Mouse (Mus musculus) heart, postnatal 0 days (tissue): ENCODE data around the gene Mtrf1. TPM values are rescaled to one million over a fixed set of nuclear protein-coding genes. Genes with fewer than 3 reads are reported as not detected.

ENCODE experiments used
- ATAC-seq: fragments of 200-750 bp; cut with Nextera tagmentation; 2 replicates; pipeline ENCODE4 v1.8.0; 2017; ENCODE audit warnings: low read depth, moderate number of reproducible peaks, moderate library complexity; ENCODE audit not compliant: insufficient read depth
- DNase-seq: peaks from one replicate; pipeline ENCODE4 v3.0.0-alpha.2; 2016; ENCODE audit warnings: low spot score
- H3K27ac ChIP-seq: fragments of 300-500 bp; sonication (generic); 2 replicates; pipeline ENCODE4 v1.5.1; 2014; ENCODE audit warnings: low read depth, mild to moderate bottlenecking
- H3K27me3 ChIP-seq: fragments of 300-500 bp; sonication (generic); 2 replicates; pipeline ENCODE4 v1.6.1; 2014; ENCODE audit warnings: low read length, mixed read lengths; ENCODE audit not compliant: control insufficient read depth, insufficient read depth
- H3K36me3 ChIP-seq: fragments of 300-500 bp; sonication (generic); replicated peaks from 2 replicates; pipeline ENCODE4 v1.6.1; 2014; ENCODE audit warnings: low read length, mixed read lengths; ENCODE audit not compliant: control insufficient read depth, insufficient read depth
- H3K4me1 ChIP-seq: fragments of 300-500 bp; sonication (generic); 2 replicates; pipeline ENCODE4 v1.6.1; 2014; ENCODE audit warnings: antibody characterized with exemption; ENCODE audit not compliant: control insufficient read depth, insufficient read depth
- H3K4me2 ChIP-seq: fragments of 300-500 bp; sonication (generic); 2 replicates; pipeline ENCODE4 v1.6.1; 2014; ENCODE audit warnings: low read depth, mild to moderate bottlenecking, low read length, moderate library complexity
- H3K4me3 ChIP-seq: fragments of 300-500 bp; sonication (generic); 2 replicates; pipeline ENCODE4 v1.5.1; 2014; ENCODE audit warnings: low read depth, low read length
- H3K9ac ChIP-seq: fragments of 300-500 bp; sonication (generic); replicated peaks from 2 replicates; pipeline ENCODE4 v1.6.1; 2014; ENCODE audit warnings: low read depth, low read length, mixed read lengths
- H3K9me3 ChIP-seq: fragments of 300-500 bp; sonication (generic); replicated peaks from 2 replicates; pipeline ENCODE4 v1.6.1; 2016; ENCODE audit warnings: low read length; ENCODE audit not compliant: control insufficient read depth
- CTCF ChIP-seq: IDR thresholded peaks from 2 replicates; pipeline ENCODE4 v1.5.1; 2016; ENCODE audit warnings: antibody characterized with exemption, control low read depth, low read depth
- EP300 ChIP-seq: IDR thresholded peaks from 2 replicates; pipeline ENCODE4 v1.6.1; 2016; ENCODE audit warnings: antibody characterized with exemption, low read depth
- WGBS: fragments of 180-500 bp; shearing (Covaris S2); extraction: QIAGEN DNeasy Blood & Tissue Kit; methylation state at CpG from one replicate; pipeline ENCODE4 v1.1.7; 2014; 5-methylcytosine and 5-hydroxymethylcytosine counted together
- polyA plus RNA-seq: library from polyadenylated mRNA; unstranded; fragments of >200 nt; fragmentation: Nextera tagmentation; extraction: Ambion mirVana; gene quantifications from 2 replicates; pipeline ENCODE4 v1.2.1, GENCODE M21; 2015
- total RNA-seq: library from RNA; depleted of rRNA; stranded (reverse); fragments of >200 nt; gene quantifications from 2 replicates; pipeline ENCODE4 v1.2.3, GENCODE M21; 2014; ENCODE audit warnings: low replicate concordance

Mtrf1 gene
- total and polyA plus RNA-seq, 2 experiments from 2014 or later: 8.4 to 11.9 TPM

DNA sequence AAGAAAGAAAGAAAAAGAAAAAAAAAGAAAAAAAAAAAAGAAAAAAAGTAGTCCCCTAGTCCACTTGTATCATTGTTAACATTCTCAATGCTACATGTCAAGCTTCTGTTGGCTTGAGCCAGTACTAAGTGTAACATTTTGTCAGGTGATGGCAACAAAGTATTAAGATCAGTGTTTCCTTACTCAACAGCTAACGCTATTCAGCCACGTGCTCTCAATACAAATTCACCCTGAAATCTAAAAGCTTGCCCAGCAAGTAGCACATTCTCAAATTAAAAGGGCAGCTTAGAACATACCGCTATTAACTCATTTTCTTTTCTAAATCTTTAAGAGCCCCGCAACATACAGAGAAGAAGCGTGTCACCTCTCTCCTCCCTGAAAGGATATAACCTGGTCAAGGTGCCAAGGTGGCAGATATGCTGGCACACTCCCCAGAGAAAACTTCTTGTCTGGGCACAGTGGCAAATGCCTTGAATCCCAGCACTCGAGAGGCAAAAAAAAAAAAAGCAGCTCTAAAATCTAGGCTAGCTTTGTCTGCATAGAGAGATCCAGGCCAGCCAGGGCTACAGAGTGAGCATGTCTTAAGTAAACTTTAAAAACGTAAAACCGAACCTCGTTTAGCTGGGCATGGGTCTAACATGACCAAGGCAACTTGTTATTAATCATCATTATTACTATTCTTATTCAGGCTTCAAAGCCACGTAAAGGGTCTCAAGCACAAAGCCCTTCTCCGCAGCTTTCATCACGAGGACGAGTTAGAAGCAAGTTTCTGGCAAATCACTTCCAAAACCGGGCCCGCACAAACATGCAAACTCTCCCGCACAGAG lies 7.9 kb upstream of the Mtrf1 start:
- H3K9ac ChIP-seq: peak overlapping the region; percentile 88
- peaks cover 9% of the 10 kb centered on the region for H3K4me1 ChIP-seq
- DNase-seq (no peak), ATAC-seq (no peak)
- no peaks in the 10 kb centered on the region for H3K27me3 ChIP-seq
- peak overlapping the region; percentile 85 for H3K4me3 ChIP-seq
- peak overlapping the region; percentile 91 for H3K27ac ChIP-seq
- peaks cover 12% of the 10 kb centered on the region for H3K36me3 ChIP-seq
- WGBS: under 1% methylated on average over 16 of the region's 16 CpGs
- H3K9me3 ChIP-seq: no peaks in the 10 kb centered on the region
- TF ChIP-seq EP300 (no peak), CTCF (no peak)
- peak overlapping the region; percentile 87 for H3K4me2 ChIP-seq

DNA sequence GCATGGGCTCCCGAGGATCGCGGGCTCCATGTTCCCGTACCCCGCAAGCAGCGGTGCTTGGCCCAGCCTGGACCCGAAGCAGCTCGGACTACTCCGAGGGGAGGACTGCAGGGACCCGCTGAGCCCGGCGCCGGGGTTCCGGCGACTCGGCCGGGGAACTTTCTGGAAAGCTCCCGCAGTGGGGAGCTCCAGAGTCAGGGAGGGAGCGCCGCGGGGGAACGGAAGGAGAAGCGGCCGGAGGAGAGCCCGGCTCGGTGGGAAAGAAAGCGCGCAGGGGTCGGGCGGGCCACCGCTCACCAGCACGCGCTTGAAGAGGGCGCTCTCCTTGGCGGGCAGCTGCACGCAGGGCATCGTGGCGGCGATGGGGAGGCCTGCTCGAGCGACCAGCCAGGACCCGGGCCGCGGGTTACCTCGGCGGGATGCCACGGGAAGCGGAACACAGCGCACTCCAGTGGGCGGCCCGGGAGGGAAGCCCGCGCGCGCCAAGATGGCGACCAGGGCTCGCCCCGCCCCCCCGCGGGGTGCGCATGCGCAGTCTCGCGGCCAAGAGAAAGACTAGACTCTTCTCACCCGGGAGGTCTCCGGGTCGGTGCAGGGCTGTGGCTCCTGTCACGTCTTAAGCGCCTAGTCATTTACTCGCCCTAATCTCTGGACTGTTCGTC lies 7.2 kb upstream of the Mtrf1 start, which contains the start of gene Naa16:
Naa16 (minus strand) TSS at position 514 of the 662 bp plus-strand sequence.
- under 1% methylated on average over 69 of the region's 71 CpGs for WGBS
- peak; percentile 47 for TF ChIP-seq CTCF
- TF ChIP-seq EP300: 0 out of 2 replicates have a peak, but pooled peaks have one; percentile 57
- peak; percentile 94 for ATAC-seq

DNA sequence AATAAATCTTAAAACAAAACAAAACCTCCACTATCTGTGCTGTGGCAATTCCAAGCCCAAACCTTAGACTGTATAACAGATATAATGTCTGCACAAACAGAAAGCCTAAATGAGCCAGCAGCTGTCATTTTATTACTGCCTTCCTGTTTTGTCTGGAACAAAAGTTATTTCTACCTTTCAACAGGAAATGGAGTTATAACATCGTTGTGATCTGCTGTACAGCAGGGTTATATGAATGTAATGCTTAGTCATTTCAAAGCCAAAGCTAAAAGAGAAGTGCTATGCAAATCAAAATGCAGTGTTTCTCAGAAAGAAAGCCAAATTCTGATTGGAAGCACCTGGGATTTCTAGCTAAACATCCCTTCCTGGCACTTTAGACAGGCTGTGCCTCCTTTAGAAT lies 4.3 kb upstream of the Mtrf1 start:
- TF ChIP-seq EP300 (no peak), CTCF (no peak)
- ATAC-seq: no peak

More for the DNA sequence above, 7.2 kb upstream of the Mtrf1 start, which contains the start of gene Naa16:
- peaks cover 9% of the 10 kb centered on the region for H3K4me1 ChIP-seq
- peak within 1 kb of the TSS; percentile 87 for H3K4me2 ChIP-seq
- no peaks in the 10 kb centered on the region for H3K27me3 ChIP-seq
- H3K27ac ChIP-seq: peak within 1 kb of the TSS; percentile 91
- H3K9me3 ChIP-seq: no peaks in the 10 kb centered on the region
- DNase-seq: peak; percentile 87
- H3K9ac ChIP-seq: peak within 1 kb of the TSS; percentile 88
- peaks cover 7% of the 10 kb centered on the region; the same call in 1 of the 2 replicates for H3K36me3 ChIP-seq
- H3K4me3 ChIP-seq: peak within 1 kb of the TSS; percentile 85

DNA sequence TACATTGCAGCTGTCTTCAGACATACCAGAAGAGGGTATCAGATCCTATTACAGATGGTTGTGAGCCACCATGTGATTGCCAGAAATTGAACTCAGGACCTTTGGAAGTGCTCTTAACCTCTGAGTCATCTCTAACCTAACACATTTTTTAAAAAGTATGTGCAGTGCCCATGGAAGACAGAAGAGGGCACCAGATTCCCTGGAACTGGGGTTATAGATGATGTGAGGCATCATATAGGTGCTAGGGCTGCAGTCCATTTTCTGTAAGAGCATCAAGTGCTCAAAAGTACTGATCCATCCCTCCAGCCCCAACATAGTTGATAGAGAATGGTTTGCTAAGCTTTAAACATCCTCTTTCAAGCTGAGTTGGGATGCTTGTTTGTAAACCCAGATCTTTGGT lies 3.0 kb upstream of the Mtrf1 start:
- no peaks in the 10 kb centered on the region for H3K36me3 ChIP-seq
- no peak overlapping the region for H3K4me2 ChIP-seq
- H3K27me3 ChIP-seq: no peaks in the 10 kb centered on the region
- TF ChIP-seq CTCF (peak; percentile 56), EP300 (no peak)
- no peak overlapping the region for H3K4me3 ChIP-seq
- no peak overlapping the region for H3K27ac ChIP-seq
- no peaks in the 10 kb centered on the region for H3K9me3 ChIP-seq
- 0 out of 2 replicates have a peak, but pooled peaks cover 4% of the 10 kb centered on the region for H3K4me1 ChIP-seq
- DNase-seq (no peak), ATAC-seq (no peak)
- no peak overlapping the region for H3K9ac ChIP-seq

More for the DNA sequence above, 4.3 kb upstream of the Mtrf1 start:
- Histone ChIP-seq H3K27ac (no peak overlapping the region), H3K9ac (no peak overlapping the region), H3K36me3 (no peaks in the 10 kb centered on the region), H3K4me2 (no peak overlapping the region), H3K4me3 (no peak overlapping the region), H3K9me3 (no peaks in the 10 kb centered on the region), H3K4me1 (peaks cover 13% of the 10 kb centered on the region), H3K27me3 (no peaks in the 10 kb centered on the region)
- 48% methylated on average over 1 of the region's 1 CpGs for WGBS
- no peak for DNase-seq

DNA sequence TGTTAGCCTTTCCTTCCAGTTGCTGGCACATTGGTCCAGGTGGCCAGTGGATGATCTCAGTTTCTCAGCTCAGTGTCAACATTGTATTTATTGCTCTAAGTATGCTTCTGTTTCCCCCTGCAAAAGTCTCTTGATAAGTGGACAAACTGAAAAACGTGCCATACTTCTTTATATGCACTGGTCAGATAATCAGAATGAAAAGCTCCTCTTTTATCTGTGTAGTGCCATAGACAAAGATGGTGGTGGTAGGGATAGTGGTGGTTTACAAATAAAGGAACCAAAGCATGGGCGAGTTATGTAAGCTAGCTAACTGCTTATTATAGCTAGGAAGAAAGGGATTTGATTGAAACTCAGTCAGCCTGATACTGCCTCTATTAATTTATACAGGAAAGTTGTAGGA lies 10.1 kb downstream of the Mtrf1 start:
- no peak overlapping the region for H3K27ac ChIP-seq
- H3K4me3 ChIP-seq: no peak overlapping the region
- no peak for ATAC-seq
- H3K9me3 ChIP-seq: no peaks in the 10 kb centered on the region
- H3K9ac ChIP-seq: no peak overlapping the region
- no peak for DNase-seq
- no peak overlapping the region for H3K4me2 ChIP-seq
- no peaks in the 10 kb centered on the region for H3K27me3 ChIP-seq
- no peak for TF ChIP-seq EP300
- WGBS: 68% methylated on average over 2 of the region's 2 CpGs
- no peaks in the 10 kb centered on the region for H3K4me1 ChIP-seq
- peaks cover 39% of the 10 kb centered on the region for H3K36me3 ChIP-seq
